Mouse (Mus musculus) G1E (cell line): ENCODE measurements around the gene Comtd1. TPM values are rescaled to one million over a fixed set of nuclear protein-coding genes. Genes with fewer than 3 reads are reported as not detected.

Source experiments
- ATAC-seq: 2 replicates; pipeline ENCODE4 v1.8.0; 2016; ENCODE audit warnings: mild to moderate bottlenecking; ENCODE audit not compliant: insufficient number of reproducible peaks, poor library complexity, low FRiP score, severe bottlenecking; ENCODE audit errors: extremely low read depth
- DNase-seq: peaks from one replicate; pipeline ENCODE4 v3.0.0; 2012; ENCODE audit warnings: low spot score
- H3K27me3 ChIP-seq: 2 replicates; pipeline ENCODE4 v1.6.1; 2012; ENCODE audit warnings: mild to moderate bottlenecking, low read length, inconsistent platforms; ENCODE audit not compliant: insufficient read depth
- H3K36me3 ChIP-seq: replicated peaks from 2 replicates; pipeline ENCODE3; 2012; ENCODE audit warnings: mild to moderate bottlenecking, inconsistent platforms
- H3K4me1 ChIP-seq: 2 replicates; pipeline ENCODE4 v1.6.1; 2012; ENCODE audit warnings: low read depth, low read length, inconsistent platforms, mixed read lengths; ENCODE audit not compliant: insufficient read depth
- H3K4me3 ChIP-seq: 2 replicates; pipeline ENCODE4 v1.5.1; 2012; ENCODE audit warnings: low read depth, mild to moderate bottlenecking, inconsistent platforms, low read length, moderate library complexity, mixed read lengths
- H3K9me3 ChIP-seq: replicated peaks from 2 replicates; pipeline ENCODE4 v1.6.1; 2012; ENCODE audit warnings: inconsistent platforms
- CTCF ChIP-seq: IDR thresholded peaks from 2 replicates; pipeline ENCODE4 v1.5.1; 2012; ENCODE audit warnings: low read depth, low read length, inconsistent platforms, mixed read lengths
- GATA1 ChIP-seq: IDR thresholded peaks from 2 replicates; pipeline ENCODE4 v1.6.1; 2012; ENCODE audit warnings: borderline replicate concordance, low read length, inconsistent platforms, mixed read lengths
- GATA2 ChIP-seq: IDR thresholded peaks from 2 replicates; pipeline ENCODE4 v1.6.1; 2012; ENCODE audit warnings: low read depth, low read length, inconsistent platforms, borderline replicate concordance
- POLR2AphosphoS5 ChIP-seq: IDR thresholded peaks from 2 replicates; pipeline ENCODE4 v1.6.1; 2012; ENCODE audit warnings: low read depth, low read length, inconsistent platforms; ENCODE audit not compliant: insufficient replicate concordance
- TAL1 ChIP-seq: conservative IDR thresholded peaks from 2 replicates; pipeline ENCODE4 v1.6.1; 2012; ENCODE audit warnings: low read depth, low read length, inconsistent platforms, mixed read lengths
- polyA plus RNA-seq: library from polyadenylated mRNA; stranded (reverse); fragments of >175 nt; gene quantifications from 2 replicates; pipeline ENCODE4 v1.2.3, GENCODE M21; 2012
- total RNA-seq, 2 experiments: library from RNA; stranded (forward) in 1 of 2; stranded (reverse) in 1 of 2; fragments of 200-1000 nt in 1 of 2; fragments of >200 nt in 1 of 2; fragmentation: Nextera tagmentation in 1 of 2; gene quantifications; 2 replicates each; pipeline ENCODE4 v1.2.3; 2014 to 2017

The Comtd1 gene
- total and polyA plus RNA-seq, 3 experiments, result 20.6 to 49.2 (median 23.3) TPM

DNA sequence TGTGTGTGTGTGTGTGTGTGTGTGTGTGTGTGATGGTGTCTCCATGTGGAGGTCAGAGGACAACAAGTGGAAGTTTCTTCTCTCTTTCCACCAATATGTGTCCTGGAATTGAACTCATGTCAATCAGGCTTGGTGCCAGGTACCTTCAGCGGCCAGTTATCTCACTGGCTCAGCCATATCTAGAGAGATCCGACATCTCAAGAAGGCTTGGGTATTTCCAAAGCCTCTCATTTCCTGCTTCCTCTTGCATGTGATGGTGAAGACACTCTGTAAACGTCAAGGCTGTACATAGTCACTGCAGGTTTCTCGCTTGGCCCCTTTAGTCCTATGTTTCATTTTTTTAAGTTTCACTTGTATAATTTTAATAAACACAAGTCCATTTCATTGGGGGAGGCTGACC is 35.6 kb downstream of the Comtd1 start:
- no peak for ATAC-seq
- Histone ChIP-seq H3K9me3 (no peaks in the 10 kb centered on the region), H3K4me3 (no peak overlapping the region), H3K4me1 (peaks cover 53% of the 10 kb centered on the region), H3K27me3 (no peaks in the 10 kb centered on the region), H3K36me3 (peaks cover under 1% of the 10 kb centered on the region)
- TF ChIP-seq TAL1, result no peak
- TF ChIP-seq POLR2AphosphoS5, result no peak
- no peak for TF ChIP-seq GATA2
- TF ChIP-seq CTCF, result no peak
- no peak for TF ChIP-seq GATA1
- no peak for DNase-seq

GRCm38 (mm10) chr14:21812590-21813162 is 36.1 kb downstream of the Comtd1 start:
- H3K4me1 ChIP-seq, result peaks cover 58% of the 10 kb centered on the region
- no peaks in the 10 kb centered on the region for H3K9me3 ChIP-seq

DNA sequence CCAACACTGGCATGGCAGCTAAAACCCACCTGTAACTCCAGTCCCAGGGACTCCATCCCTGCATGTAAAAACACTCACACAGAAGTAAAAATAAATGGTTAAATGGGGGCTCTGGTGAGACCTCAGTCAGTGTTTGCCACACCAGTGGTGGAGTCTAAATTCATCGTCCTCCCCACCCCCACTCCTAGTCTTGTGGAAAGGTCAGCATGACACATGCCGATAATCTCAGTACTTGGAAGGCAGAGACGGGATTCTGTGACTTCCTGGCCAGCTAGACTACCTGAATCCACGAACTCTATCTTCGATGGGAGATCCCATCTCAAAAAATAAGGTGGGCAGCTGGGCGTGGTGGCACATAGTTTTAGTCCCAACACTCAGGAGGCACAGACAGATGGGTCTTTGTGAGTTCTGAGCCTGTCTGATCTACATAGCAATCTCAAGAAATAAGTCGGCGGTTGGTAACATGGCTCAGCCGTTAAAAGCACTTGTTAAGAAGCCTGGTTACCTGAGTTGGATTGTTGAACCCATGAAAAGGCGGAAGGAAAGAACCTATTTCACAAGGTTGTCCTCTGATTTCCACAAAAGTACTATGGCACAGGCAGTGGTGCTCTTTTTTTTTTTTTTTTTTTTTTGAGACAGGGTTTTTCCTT is 36.9 kb downstream of the Comtd1 start:
- no peak for DNase-seq

More at GRCm38 (mm10) chr14:21812590-21813162, 36.1 kb downstream of the Comtd1 start:
- H3K4me3 ChIP-seq, result no peak overlapping the region
- H3K27me3 ChIP-seq, result no peaks in the 10 kb centered on the region
- ATAC-seq, result peak; percentile 51
- DNase-seq, result peak; percentile 66
- no peak for TF ChIP-seq TAL1
- peak; percentile 27; the same call in 1 of the 2 replicates for TF ChIP-seq CTCF
- H3K36me3 ChIP-seq, result peaks cover 2% of the 10 kb centered on the region

GRCm38 (mm10) chr14:21811301-21811700 is 37.5 kb downstream of the Comtd1 start:
- H3K4me1 ChIP-seq, result peaks cover 69% of the 10 kb centered on the region
- DNase-seq (no peak), ATAC-seq (no peak)
- TF ChIP-seq GATA1, result no peak
- TF ChIP-seq CTCF, result no peak
- TF ChIP-seq GATA2, result no peak
- TF ChIP-seq POLR2AphosphoS5, result no peak
- no peak for TF ChIP-seq TAL1
- no peaks in the 10 kb centered on the region for H3K27me3 ChIP-seq
- no peaks in the 10 kb centered on the region for H3K9me3 ChIP-seq
- H3K4me3 ChIP-seq, result peak overlapping the region; percentile 39; the same call in 1 of the 2 replicates
- H3K36me3 ChIP-seq, result peaks cover 2% of the 10 kb centered on the region

More for the DNA sequence above, 36.9 kb downstream of the Comtd1 start:
- H3K9me3 ChIP-seq, result no peaks in the 10 kb centered on the region
- no peak for ATAC-seq
- H3K4me3 ChIP-seq, result peak overlapping the region; percentile 39; the same call in 1 of the 2 replicates
- no peaks in the 10 kb centered on the region for H3K27me3 ChIP-seq
- TF ChIP-seq POLR2AphosphoS5 (no peak), GATA1 (no peak), GATA2 (no peak), TAL1 (no peak), CTCF (no peak)
- peaks cover 2% of the 10 kb centered on the region for H3K36me3 ChIP-seq
- peaks cover 66% of the 10 kb centered on the region for H3K4me1 ChIP-seq

GRCm38 (mm10) chr14:21809418-21809817 is 39.4 kb downstream of the Comtd1 start:
- DNase-seq, result no peak
- TF ChIP-seq GATA1 (no peak), POLR2AphosphoS5 (no peak)
- ATAC-seq, result no peak
- Histone ChIP-seq H3K4me3 (no peak overlapping the region), H3K27me3 (no peaks in the 10 kb centered on the region), H3K4me1 (peaks cover 74% of the 10 kb centered on the region), H3K9me3 (no peaks in the 10 kb centered on the region), H3K36me3 (peaks cover 2% of the 10 kb centered on the region)

GRCm38 (mm10) chr14:21808208-21808922 is 40.4 kb downstream of the Comtd1 start:
- TF ChIP-seq POLR2AphosphoS5 (no peak), TAL1 (no peak), GATA1 (no peak), CTCF (no peak), GATA2 (no peak)
- DNase-seq (no peak), ATAC-seq (no peak)
- Histone ChIP-seq H3K9me3 (no peaks in the 10 kb centered on the region), H3K4me1 (peaks cover 70% of the 10 kb centered on the region), H3K4me3 (no peak overlapping the region), H3K36me3 (peaks cover 2% of the 10 kb centered on the region), H3K27me3 (no peaks in the 10 kb centered on the region)
